Mouse (Mus musculus): ENCODE data around the gene Slc2a6. TPM values are rescaled to one million over a fixed set of nuclear protein-coding genes. Genes with fewer than 3 reads are reported as not detected.

Slc2a6 gene
- polyA plus RNA-seq, 1 experiment from 2014 or later, result 21.6 TPM

DNA sequence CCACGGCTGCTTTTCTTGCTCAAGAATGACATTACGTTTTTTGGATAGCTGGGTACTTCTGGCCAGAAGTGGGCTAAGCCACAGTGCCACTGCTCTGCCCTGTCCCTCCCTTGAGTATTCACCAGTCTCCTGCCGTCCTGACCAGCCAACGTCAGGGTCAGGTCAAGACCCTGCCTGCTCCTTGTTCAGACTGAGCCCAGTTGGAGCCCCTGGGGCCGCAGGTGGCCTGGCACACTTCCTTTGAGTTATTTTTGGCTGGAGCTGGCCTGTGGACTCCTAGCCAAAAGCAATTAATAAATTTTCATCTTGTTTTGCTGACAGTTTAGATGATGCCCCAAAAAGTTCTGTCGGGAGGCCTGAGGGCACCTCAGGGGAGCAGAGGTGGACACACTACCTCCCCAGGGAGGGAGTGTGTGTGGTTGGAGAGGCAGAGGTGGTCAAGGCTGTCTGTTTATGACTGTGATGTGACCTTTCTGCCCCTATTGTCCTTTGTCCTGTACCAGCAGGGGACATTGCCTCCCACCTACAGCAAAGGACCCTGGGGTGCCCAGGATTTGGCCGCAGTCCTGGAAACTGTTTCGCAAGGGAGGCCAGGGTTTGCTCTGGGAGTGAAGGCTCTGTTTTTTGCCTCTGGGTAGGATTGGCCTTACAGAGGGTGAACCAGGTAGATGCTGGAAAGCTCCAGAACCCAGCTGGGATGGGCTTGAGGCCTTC, 14.5 kb upstream of the Slc2a6 start:
- H3K9me3 ChIP-seq (ENCODE audit: control insufficient read depth, low read length), result no peaks in the 10 kb centered on the region
- H3K4me2 ChIP-seq (ENCODE audit: low read length), result no peak overlapping the region
- H3K27me3 ChIP-seq (replicated peaks; ENCODE audit: control insufficient read depth, insufficient read depth, low read length), result no peaks in the 10 kb centered on the region
- no peak overlapping the region for H3K9ac ChIP-seq (ENCODE audit: low read depth, low read length)
- H3K36me3 ChIP-seq (ENCODE audit: control insufficient read depth, insufficient read depth, low read length), result no peaks in the 10 kb centered on the region
- H3K27ac ChIP-seq (ENCODE audit: low read depth, low read length), result no peak overlapping the region
- WGBS, result 65% methylated on average over 8 of the region's 8 CpGs
- no peaks in the 10 kb centered on the region for H3K4me1 ChIP-seq (ENCODE audit: control insufficient read depth, insufficient read depth, low read depth, low read length)
- no peak overlapping the region for H3K4me3 ChIP-seq (ENCODE audit: low read length)
- ATAC-seq, result no peak

DNA sequence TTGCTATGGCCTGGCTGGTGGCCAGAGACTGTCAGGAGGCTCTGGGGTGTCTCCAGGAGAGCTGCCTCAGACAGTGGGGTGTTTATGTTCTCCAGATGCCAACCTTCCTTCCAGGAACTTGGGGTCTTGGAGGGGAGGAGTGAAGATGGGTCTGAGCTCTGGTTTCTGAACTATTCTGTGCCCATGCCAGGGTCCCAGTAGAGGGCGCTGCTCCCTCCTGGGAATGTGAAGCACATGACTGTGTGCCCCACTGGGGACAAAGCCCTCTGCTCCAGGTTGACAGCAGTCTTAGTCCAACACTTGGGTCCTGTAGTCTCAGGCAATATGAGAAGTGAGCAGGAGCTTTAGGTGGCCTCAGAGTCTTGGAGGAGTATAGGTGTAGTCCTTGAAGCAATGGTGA, 11.5 kb upstream of the Slc2a6 start:
- Histone ChIP-seq H3K4me2 (ENCODE audit: low read length) (no peak overlapping the region), H3K4me3 (ENCODE audit: low read length) (no peak overlapping the region), H3K27ac (ENCODE audit: low read depth, low read length) (no peak overlapping the region), H3K27me3 (replicated peaks; ENCODE audit: control insufficient read depth, insufficient read depth, low read length) (no peaks in the 10 kb centered on the region), H3K9me3 (ENCODE audit: control insufficient read depth, low read length) (no peaks in the 10 kb centered on the region), H3K4me1 (ENCODE audit: control insufficient read depth, insufficient read depth, low read depth, low read length) (no peaks in the 10 kb centered on the region), H3K36me3 (ENCODE audit: control insufficient read depth, insufficient read depth, low read length) (no peaks in the 10 kb centered on the region), H3K9ac (ENCODE audit: low read depth, low read length) (no peak overlapping the region)
- 7% methylated on average over 1 of the region's 1 CpGs for WGBS
- no peak for ATAC-seq

- no peak overlapping the region for H3K27ac ChIP-seq (ENCODE audit: low read depth, low read length)
- WGBS, result 0% methylated on average over 3 of the region's 3 CpGs
- ATAC-seq, result no peak; the same call in 1 of the 2 replicates
These were observed 10.8 kb upstream of the Slc2a6 start for GRCm38 (mm10) chr2:27038596-27038995.

DNA sequence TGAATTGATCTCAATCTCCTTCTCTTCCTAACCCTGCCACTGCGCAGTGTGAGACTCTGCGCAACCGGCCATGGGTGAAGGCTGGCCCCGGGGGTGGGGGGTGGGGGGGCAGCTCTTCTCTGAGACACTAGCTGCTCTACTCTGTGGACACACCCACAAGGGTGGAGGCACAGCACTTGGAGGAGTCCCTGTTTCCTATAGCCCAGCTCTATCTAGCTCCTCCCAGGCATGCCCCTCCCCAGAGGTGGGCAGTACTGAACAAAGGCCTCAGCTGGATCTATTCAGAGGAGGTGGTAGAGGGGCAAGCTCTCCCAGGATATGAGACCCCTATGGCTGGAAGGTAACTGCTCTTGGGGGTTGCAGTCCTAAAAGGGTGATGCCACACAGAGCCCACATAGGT, 9.2 kb upstream of the Slc2a6 start:
- Histone ChIP-seq H3K4me3 (ENCODE audit: low read length) (no peak overlapping the region), H3K36me3 (ENCODE audit: control insufficient read depth, insufficient read depth, low read length) (no peaks in the 10 kb centered on the region), H3K27me3 (replicated peaks; ENCODE audit: control insufficient read depth, insufficient read depth, low read length) (no peaks in the 10 kb centered on the region), H3K9me3 (ENCODE audit: control insufficient read depth, low read length) (no peaks in the 10 kb centered on the region), H3K4me1 (ENCODE audit: control insufficient read depth, insufficient read depth, low read depth, low read length) (no peaks in the 10 kb centered on the region), H3K9ac (ENCODE audit: low read depth, low read length) (no peak overlapping the region), H3K27ac (ENCODE audit: low read depth, low read length) (no peak overlapping the region), H3K4me2 (ENCODE audit: low read length) (no peak overlapping the region)
- 63% methylated on average over 4 of the region's 4 CpGs for WGBS
- 0 out of 2 replicates have a peak, but pooled peaks have one; percentile 30 for ATAC-seq

More at GRCm38 (mm10) chr2:27038596-27038995, 10.8 kb upstream of the Slc2a6 start:
- Histone ChIP-seq H3K27me3 (replicated peaks; ENCODE audit: control insufficient read depth, insufficient read depth, low read length) (no peaks in the 10 kb centered on the region), H3K4me3 (ENCODE audit: low read length) (no peak overlapping the region), H3K36me3 (ENCODE audit: control insufficient read depth, insufficient read depth, low read length) (no peaks in the 10 kb centered on the region), H3K9ac (ENCODE audit: low read depth, low read length) (no peak overlapping the region), H3K4me1 (ENCODE audit: control insufficient read depth, insufficient read depth, low read depth, low read length) (no peaks in the 10 kb centered on the region), H3K4me2 (ENCODE audit: low read length) (no peak overlapping the region), H3K9me3 (ENCODE audit: control insufficient read depth, low read length) (no peaks in the 10 kb centered on the region)

GRCm38 (mm10) chr2:27036003-27036402, 8.2 kb upstream of the Slc2a6 start:
- H3K36me3 ChIP-seq (ENCODE audit: control insufficient read depth, insufficient read depth, low read length), result no peaks in the 10 kb centered on the region
- no peaks in the 10 kb centered on the region for H3K9me3 ChIP-seq (ENCODE audit: control insufficient read depth, low read length)
- WGBS, result 70% methylated on average over 3 of the region's 3 CpGs
- ATAC-seq, result no peak
- H3K4me3 ChIP-seq (ENCODE audit: low read length), result no peak overlapping the region
- H3K4me2 ChIP-seq (ENCODE audit: low read length), result no peak overlapping the region
- no peak overlapping the region for H3K9ac ChIP-seq (ENCODE audit: low read depth, low read length)
- no peaks in the 10 kb centered on the region for H3K4me1 ChIP-seq (ENCODE audit: control insufficient read depth, insufficient read depth, low read depth, low read length)
- no peak overlapping the region for H3K27ac ChIP-seq (ENCODE audit: low read depth, low read length)
- H3K27me3 ChIP-seq (replicated peaks; ENCODE audit: control insufficient read depth, insufficient read depth, low read length), result no peaks in the 10 kb centered on the region

DNA sequence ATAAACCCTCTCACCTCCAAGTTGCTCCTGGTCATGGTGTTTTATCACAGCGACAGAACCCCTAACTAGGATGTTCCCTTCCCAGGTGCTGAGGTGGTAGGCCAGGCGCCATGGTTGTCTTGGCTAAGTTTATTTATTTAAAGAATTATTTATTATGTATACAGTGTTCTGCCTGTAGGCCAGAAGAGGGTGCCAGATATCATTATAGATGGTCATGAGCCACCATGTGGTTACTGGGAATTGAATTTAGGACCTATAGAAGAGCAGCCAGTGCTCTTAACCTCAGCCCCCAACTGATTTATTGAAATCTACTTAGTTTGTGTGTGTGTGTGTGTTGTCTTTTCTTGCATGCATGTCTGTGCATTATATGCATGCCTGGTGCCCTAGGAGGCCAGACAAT, 4.6 kb upstream of the Slc2a6 start:
- Histone ChIP-seq H3K4me1 (ENCODE audit: control insufficient read depth, insufficient read depth, low read depth, low read length) (peaks cover 4% of the 10 kb centered on the region), H3K4me3 (ENCODE audit: low read length) (no peak overlapping the region), H3K9me3 (ENCODE audit: control insufficient read depth, low read length) (no peaks in the 10 kb centered on the region), H3K4me2 (ENCODE audit: low read length) (no peak overlapping the region), H3K27me3 (replicated peaks; ENCODE audit: control insufficient read depth, insufficient read depth, low read length) (no peaks in the 10 kb centered on the region), H3K27ac (ENCODE audit: low read depth, low read length) (no peak overlapping the region), H3K9ac (ENCODE audit: low read depth, low read length) (no peak overlapping the region), H3K36me3 (ENCODE audit: control insufficient read depth, insufficient read depth, low read length) (no peaks in the 10 kb centered on the region)
- WGBS, result 73% methylated on average over 2 of the region's 2 CpGs
- no peak for ATAC-seq

- H3K27me3 ChIP-seq (replicated peaks; ENCODE audit: control insufficient read depth, insufficient read depth, low read length), result no peaks in the 10 kb centered on the region
- no peaks in the 10 kb centered on the region for H3K9me3 ChIP-seq (ENCODE audit: control insufficient read depth, low read length)
- H3K4me1 ChIP-seq (ENCODE audit: control insufficient read depth, insufficient read depth, low read depth, low read length), result peaks cover 11% of the 10 kb centered on the region
- peak overlapping the region; percentile 54 for H3K4me3 ChIP-seq (ENCODE audit: low read length)
- no peaks in the 10 kb centered on the region for H3K36me3 ChIP-seq (ENCODE audit: control insufficient read depth, insufficient read depth, low read length)
- ATAC-seq, result no peak
- peak overlapping the region; percentile 67 for H3K27ac ChIP-seq (ENCODE audit: low read depth, low read length)
- H3K4me2 ChIP-seq (ENCODE audit: low read length), result peak overlapping the region; percentile 80
- H3K9ac ChIP-seq (ENCODE audit: low read depth, low read length), result peak overlapping the region; percentile 72
- WGBS, result 68% methylated on average over 4 of the region's 4 CpGs
These were observed 728 bp upstream of the Slc2a6 start for GRCm38 (mm10) chr2:27028437-27029015.

GRCm38 (mm10) chr2:27026857-27027617, 761 bp downstream of the Slc2a6 start:
- ATAC-seq, result no peak
- no peaks in the 10 kb centered on the region for H3K36me3 ChIP-seq (ENCODE audit: control insufficient read depth, insufficient read depth, low read length)
- no peaks in the 10 kb centered on the region for H3K27me3 ChIP-seq (replicated peaks; ENCODE audit: control insufficient read depth, insufficient read depth, low read length)
- H3K4me3 ChIP-seq (ENCODE audit: low read length), result peak overlapping the region; percentile 54
- H3K9ac ChIP-seq (ENCODE audit: low read depth, low read length), result peak overlapping the region; percentile 72
- H3K4me1 ChIP-seq (ENCODE audit: control insufficient read depth, insufficient read depth, low read depth, low read length), result peaks cover 11% of the 10 kb centered on the region
- peak overlapping the region; percentile 81 for H3K27ac ChIP-seq (ENCODE audit: low read depth, low read length)
- H3K9me3 ChIP-seq (ENCODE audit: control insufficient read depth, low read length), result no peaks in the 10 kb centered on the region
- H3K4me2 ChIP-seq (ENCODE audit: low read length), result peak overlapping the region; percentile 80
- WGBS, result 58% methylated on average over 10 of the region's 10 CpGs

GRCm38 (mm10) chr2:27026332-27026731, 1.5 kb downstream of the Slc2a6 start:
- Histone ChIP-seq H3K4me1 (ENCODE audit: control insufficient read depth, insufficient read depth, low read depth, low read length) (peaks cover 11% of the 10 kb centered on the region), H3K4me2 (ENCODE audit: low read length) (peak overlapping the region; percentile 80), H3K9ac (ENCODE audit: low read depth, low read length) (no peak overlapping the region), H3K27me3 (replicated peaks; ENCODE audit: control insufficient read depth, insufficient read depth, low read length) (no peaks in the 10 kb centered on the region), H3K4me3 (ENCODE audit: low read length) (no peak overlapping the region), H3K27ac (ENCODE audit: low read depth, low read length) (no peak overlapping the region), H3K9me3 (ENCODE audit: control insufficient read depth, low read length) (no peaks in the 10 kb centered on the region), H3K36me3 (ENCODE audit: control insufficient read depth, insufficient read depth, low read length) (peaks cover 3% of the 10 kb centered on the region; the same call in 1 of the 2 replicates)
- WGBS, result 95% methylated on average over 3 of the region's 3 CpGs
- ATAC-seq, result no peak

Data from hindbrain, embryonic 16.5 days (tissue).